Mouse (Mus musculus): Measurements from ENCODE around the gene Ttc30a1. TPM values are rescaled to one million over a fixed set of nuclear protein-coding genes. Genes with fewer than 3 reads are reported as not detected.
"Not testable (repeated sequence)": the region's sequence is repeated elsewhere in the genome, so short reads cannot be mapped to it uniquely, and the experiment has no call there.

Gene Ttc30a1
- polyA plus RNA-seq, 1 experiment from 2014 or later = 5.8 TPM

- H3K27me3 ChIP-seq (replicated peaks) = no peaks in the 10 kb centered on the region
- no peaks in the 10 kb centered on the region for H3K4me1 ChIP-seq (replicated peaks)
- no peaks in the 10 kb centered on the region for H3K9me3 ChIP-seq
- H3K36me3 ChIP-seq = no peaks in the 10 kb centered on the region
- no peak overlapping the region for H3K4me2 ChIP-seq (replicated peaks)
- no peak for ATAC-seq
- WGBS = 87% methylated on average over 5 of the region's 5 CpGs
- H3K9ac ChIP-seq = no peak overlapping the region
- H3K27ac ChIP-seq = no peak overlapping the region
- no peak overlapping the region for H3K4me3 ChIP-seq (replicated peaks)
These were observed 28.4 kb downstream of the Ttc30a1 start for GRCm38 (mm10) chr2:75953320-75953719.

DNA sequence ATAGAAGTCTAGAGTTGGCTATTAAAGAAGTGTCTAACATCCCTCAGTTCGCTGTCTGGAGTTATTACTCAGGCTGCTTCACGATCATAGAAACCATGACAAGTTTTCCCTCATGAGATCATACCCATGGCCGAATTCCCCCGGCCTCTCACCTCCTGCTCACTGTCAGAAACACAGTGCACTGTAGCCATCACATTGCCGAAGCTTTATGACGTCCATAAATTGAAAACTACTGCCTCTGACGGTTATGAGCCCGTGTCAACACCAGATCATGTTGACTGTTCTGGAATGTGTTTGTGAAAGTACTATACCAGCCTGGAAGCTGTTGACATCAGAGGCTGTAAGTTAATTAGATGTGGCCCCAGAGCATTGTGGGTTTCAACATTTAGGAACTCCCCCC is 31.1 kb downstream of the Ttc30a1 start:
- 68% methylated on average over 8 of the region's 8 CpGs for WGBS
- no peaks in the 10 kb centered on the region for H3K4me1 ChIP-seq (replicated peaks)
- ATAC-seq = no peak
- no peak overlapping the region for H3K4me2 ChIP-seq (replicated peaks)
- no peak overlapping the region for H3K4me3 ChIP-seq (replicated peaks)
- no peaks in the 10 kb centered on the region for H3K9me3 ChIP-seq
- no peak overlapping the region for H3K27ac ChIP-seq
- no peaks in the 10 kb centered on the region for H3K27me3 ChIP-seq (replicated peaks)
- H3K9ac ChIP-seq = no peak overlapping the region
- no peaks in the 10 kb centered on the region for H3K36me3 ChIP-seq

- no peaks in the 10 kb centered on the region for H3K27me3 ChIP-seq (replicated peaks)
- no peaks in the 10 kb centered on the region for H3K9me3 ChIP-seq
- H3K9ac ChIP-seq = peak within 1 kb of the TSS; percentile 33
- peak within 1 kb of the TSS; percentile 75; the same call in 1 of the 2 replicates for H3K27ac ChIP-seq
- ATAC-seq = peak; percentile 94
- WGBS = 4% methylated on average over 37 of the region's 42 CpGs
- H3K4me2 ChIP-seq (replicated peaks) = peak within 1 kb of the TSS; percentile 59
- H3K4me1 ChIP-seq (replicated peaks) = no peaks in the 10 kb centered on the region
- H3K4me3 ChIP-seq (replicated peaks) = peak within 1 kb of the TSS; percentile 50
- H3K36me3 ChIP-seq = no peaks in the 10 kb centered on the region
These were observed 43.4 kb downstream of the Ttc30a1 start, which contains the start of gene Ttc30b for GRCm38 (mm10) chr2:75938117-75939063. Ttc30b (minus strand) TSS chr2:75938585.

GRCm38 (mm10) chr2:75937520-75938116 is 44.1 kb downstream of the Ttc30a1 start:
- not testable (repeated sequence) for H3K27me3 ChIP-seq (replicated peaks); ATAC-seq; H3K4me1 ChIP-seq (replicated peaks); H3K9me3 ChIP-seq; H3K36me3 ChIP-seq; H3K27ac ChIP-seq
- Histone ChIP-seq H3K4me3 (replicated peaks) (peak overlapping the region; percentile 50), H3K4me2 (replicated peaks) (peak overlapping the region; percentile 59), H3K9ac (peak overlapping the region; percentile 33)
- WGBS = 71% methylated on average over 16 of the region's 17 CpGs

DNA sequence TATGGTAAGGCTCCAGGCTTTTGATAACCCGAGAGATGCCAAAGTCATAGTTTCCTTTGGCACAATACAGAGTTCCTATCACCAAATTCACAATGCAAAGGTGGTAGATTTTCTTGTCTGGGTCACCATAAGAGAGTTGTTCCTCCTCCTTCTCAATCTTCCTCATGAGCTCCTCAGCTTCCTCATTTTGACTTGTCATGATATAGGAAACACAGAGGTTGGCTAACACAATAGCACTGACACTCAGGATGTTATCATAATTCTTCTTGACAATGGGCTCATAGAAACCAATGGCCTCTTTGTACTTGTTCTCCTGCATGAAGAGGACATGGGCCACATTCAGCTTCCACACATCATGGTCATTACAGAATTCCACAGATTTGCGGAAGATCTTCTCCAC is 45.1 kb downstream of the Ttc30a1 start:
- not testable (repeated sequence) for H3K4me1 ChIP-seq (replicated peaks); H3K27ac ChIP-seq; H3K9ac ChIP-seq; H3K9me3 ChIP-seq; ATAC-seq; H3K27me3 ChIP-seq (replicated peaks); H3K4me3 ChIP-seq (replicated peaks); H3K36me3 ChIP-seq; H3K4me2 ChIP-seq (replicated peaks)
- 91% methylated on average over 2 of the region's 2 CpGs for WGBS

DNA sequence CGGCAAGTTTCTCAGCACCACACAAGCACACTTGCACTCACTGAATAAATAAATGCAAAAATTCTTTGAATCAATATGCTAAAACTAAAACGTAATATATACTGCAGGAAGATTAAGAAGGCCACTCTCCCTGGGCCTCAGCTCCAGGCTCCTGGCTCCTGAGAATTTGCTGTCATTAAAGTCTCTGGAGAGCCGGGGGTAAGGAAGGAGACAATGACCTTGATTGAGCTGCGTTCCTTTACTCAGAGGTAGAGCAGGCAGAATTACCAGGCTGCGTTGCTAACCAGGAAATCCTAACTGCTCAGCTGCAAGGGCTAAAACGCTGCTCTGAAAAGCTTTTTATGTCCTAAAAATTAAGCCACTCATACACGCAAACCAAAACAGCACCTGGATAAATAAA is 48.2 kb downstream of the Ttc30a1 start:
- Histone ChIP-seq H3K27me3 (replicated peaks) (no peaks in the 10 kb centered on the region), H3K36me3 (no peaks in the 10 kb centered on the region), H3K9ac (no peak overlapping the region), H3K27ac (no peak overlapping the region), H3K4me2 (replicated peaks) (no peak overlapping the region), H3K4me3 (replicated peaks) (no peak overlapping the region), H3K4me1 (replicated peaks) (no peaks in the 10 kb centered on the region), H3K9me3 (no peaks in the 10 kb centered on the region)
- WGBS = 34% methylated on average over 7 of the region's 7 CpGs
- no peak for ATAC-seq

GRCm38 (mm10) chr2:75930941-75931340 is 50.8 kb downstream of the Ttc30a1 start:
- no peak overlapping the region for H3K4me3 ChIP-seq (replicated peaks)
- no peaks in the 10 kb centered on the region for H3K4me1 ChIP-seq (replicated peaks)
- H3K9me3 ChIP-seq = no peaks in the 10 kb centered on the region
- 95% methylated on average over 2 of the region's 2 CpGs for WGBS
- no peaks in the 10 kb centered on the region for H3K36me3 ChIP-seq
- no peak overlapping the region for H3K4me2 ChIP-seq (replicated peaks)
- no peak for ATAC-seq
- no peak overlapping the region for H3K9ac ChIP-seq
- H3K27me3 ChIP-seq (replicated peaks) = no peaks in the 10 kb centered on the region
- no peak overlapping the region for H3K27ac ChIP-seq

DNA sequence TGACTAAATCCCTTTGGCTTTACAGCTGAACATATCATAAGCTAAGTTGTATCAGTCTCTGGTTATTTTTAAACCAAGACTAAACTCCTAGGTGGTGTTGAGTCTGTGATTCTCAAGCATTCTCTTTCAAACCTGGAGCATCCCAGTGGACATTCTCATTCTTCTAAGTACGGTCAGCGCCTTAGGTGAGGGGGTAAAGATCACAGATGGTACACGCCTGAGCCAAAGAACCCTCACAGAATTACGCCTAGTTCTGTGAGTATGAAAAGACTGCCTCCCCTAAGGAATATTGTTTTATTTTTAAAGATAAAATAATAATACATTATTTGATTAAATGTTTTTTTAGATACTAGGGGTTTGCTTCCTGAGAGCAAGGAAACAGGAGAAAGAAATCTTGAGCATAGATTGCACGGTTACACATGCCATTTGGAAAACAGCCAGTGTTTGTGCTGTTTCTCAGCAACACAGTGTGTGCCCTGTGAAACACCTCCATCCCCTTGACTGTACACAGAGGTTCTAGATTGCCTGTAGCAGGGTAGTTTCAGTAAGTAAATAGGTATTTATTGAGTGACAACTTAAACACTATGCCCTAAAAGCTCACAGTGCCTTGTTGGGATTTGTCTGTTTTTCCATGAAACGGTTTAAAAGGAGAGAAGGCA is 51.9 kb downstream of the Ttc30a1 start:
- H3K9me3 ChIP-seq = no peaks in the 10 kb centered on the region
- no peaks in the 10 kb centered on the region for H3K36me3 ChIP-seq
- H3K27me3 ChIP-seq (replicated peaks) = no peaks in the 10 kb centered on the region
- 92% methylated on average over 6 of the region's 6 CpGs for WGBS
- H3K4me1 ChIP-seq (replicated peaks) = no peaks in the 10 kb centered on the region
- H3K4me3 ChIP-seq (replicated peaks) = no peak overlapping the region
- no peak for ATAC-seq
- no peak overlapping the region for H3K9ac ChIP-seq
- H3K27ac ChIP-seq = no peak overlapping the region
- no peak overlapping the region for H3K4me2 ChIP-seq (replicated peaks)

DNA sequence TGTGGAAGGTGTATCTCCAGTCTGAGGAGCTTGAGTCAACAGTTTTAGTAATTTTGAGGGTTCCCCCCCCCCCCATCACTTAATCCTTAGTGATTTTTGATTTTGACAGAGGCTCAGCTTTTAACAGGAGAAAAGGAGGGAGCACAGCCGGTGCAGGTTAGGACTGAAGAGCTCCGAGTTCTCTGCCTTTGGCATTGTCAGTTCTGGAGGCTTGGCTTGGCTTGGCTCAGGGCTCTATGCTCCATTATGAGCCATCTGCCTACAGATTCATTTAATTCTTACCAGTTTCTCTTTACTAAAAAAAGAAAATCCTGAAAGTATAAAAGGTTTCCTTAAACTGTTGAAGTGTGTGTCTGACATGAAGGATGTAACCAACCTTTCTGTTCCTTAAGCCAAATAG is 52.6 kb downstream of the Ttc30a1 start:
- Histone ChIP-seq H3K9ac (no peak overlapping the region), H3K4me2 (replicated peaks) (no peak overlapping the region), H3K4me1 (replicated peaks) (no peaks in the 10 kb centered on the region), H3K4me3 (replicated peaks) (no peak overlapping the region), H3K36me3 (no peaks in the 10 kb centered on the region), H3K27me3 (replicated peaks) (no peaks in the 10 kb centered on the region), H3K27ac (no peak overlapping the region), H3K9me3 (no peaks in the 10 kb centered on the region)
- 87% methylated on average over 2 of the region's 2 CpGs for WGBS
- ATAC-seq = no peak

Other genes with a start within 250 kb of the Ttc30a1 start
- 29.3 and 32.9 TPM in 2 replicates for gene Agps, start 149.8 kb downstream of the Ttc30a1 start, polyA plus RNA-seq (2015; fragmentation: Nextera tagmentation; extraction: Ambion mirVana)
- 6.8 and 8.5 TPM in 2 replicates for gene Ttc30b, start 43.4 kb downstream of the Ttc30a1 start, polyA plus RNA-seq (2015; fragmentation: Nextera tagmentation; extraction: Ambion mirVana)
- 0.08 and 0.16 TPM in 2 replicates for gene Ttc30a2, start 3.8 kb downstream of the Ttc30a1 start, polyA plus RNA-seq (2015; fragmentation: Nextera tagmentation; extraction: Ambion mirVana)